Mouse (Mus musculus) cerebellum, adult 2 months (tissue): ENCODE data around the gene Smg6.

Experiments
- CTCF ChIP-seq: fragments of 200-500 bp; IDR thresholded peaks from 2 replicates; pipeline ENCODE4 v1.5.1; 2011; ENCODE audit warnings: low read depth, mild to moderate bottlenecking, control low read depth, low read length, moderate library complexity, borderline replicate concordance; ENCODE audit not compliant: insufficient read depth
- POLR2A ChIP-seq: fragments of 200-500 bp; IDR thresholded peaks from 2 replicates; pipeline ENCODE4 v1.6.1; 2011; ENCODE audit warnings: low read length, control low read depth, borderline replicate concordance; ENCODE audit not compliant: insufficient read depth

GRCm38 (mm10) chr11:74965516-74965915 lies 39.9 kb downstream of the Smg6 start:
- no peak for TF ChIP-seq POLR2A
- no peak for TF ChIP-seq CTCF
